Mouse (Mus musculus): ENCODE measurements around the gene Tbrg4.

GRCm38 (mm10) chr11:6589838-6590237 lies 36.0 kb downstream of the Tbrg4 start:
- TF ChIP-seq CTCF (IDR thresholded peaks at IDR 0.05; ENCODE audit: borderline replicate concordance, control insufficient read depth, extremely low read depth, insufficient read depth, low read length, poor library complexity) (no peak), POLR2A (IDR thresholded peaks at IDR 0.05; ENCODE audit: control insufficient read depth, extremely low read depth, insufficient read depth, low read length, poor library complexity) (no peak)

Data from thymus, adult 2 months (tissue).